In the genomic region with DNA sequence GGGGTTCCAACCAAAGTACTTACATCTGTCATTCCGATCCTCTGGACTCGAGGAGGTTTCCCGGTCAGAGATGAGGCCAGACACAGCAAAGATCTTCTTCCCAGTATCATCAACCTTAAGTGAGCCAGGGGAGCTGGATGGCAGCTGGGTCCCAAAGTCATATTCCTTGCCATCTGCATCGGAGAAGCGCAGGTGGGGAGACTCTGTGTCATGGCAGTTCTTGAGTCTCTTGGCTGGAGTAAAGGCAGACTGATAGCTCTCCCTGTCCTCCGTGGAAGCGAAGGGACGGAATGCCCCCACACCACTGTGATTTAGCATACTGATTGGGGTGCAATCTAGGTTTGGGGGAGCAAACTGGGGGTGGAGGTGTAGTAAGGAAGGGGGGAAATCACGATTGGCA, we compare ENCODE assay signal across 19 mouse cellular contexts.
"Had no signal": no experiment of that assay in that cellular context is flagged by ENCODE, and none has a peak within 500 bp of the region (broad histone marks: within the 10 kb centered on the region; RNA-seq: fewer than 3 reads in every experiment).

No protein-coding gene starts in this region.

- H3K9ac ChIP-seq: limb, embryonic 13.5 days; liver, embryonic 12.5 days; liver, embryonic 15.5 days; lung, embryonic 15.5 days; midbrain, embryonic 12.5 days had no signal

- H3K36me3 ChIP-seq: liver, embryonic 12.5 days; liver, embryonic 15.5 days; lung, embryonic 15.5 days; midbrain, embryonic 12.5 days had no signal

- H3K4me3 ChIP-seq: layer of hippocampus, adult 2 months; limb, embryonic 10.5 days; limb, embryonic 13.5 days; liver, embryonic 12.5 days; liver, embryonic 15.5 days; lung, embryonic 15.5 days; megakaryocyte, embryonic 14.5 days; midbrain, embryonic 12.5 days had no signal

- H3K27ac ChIP-seq: kidney, postnatal 0 days; layer of hippocampus, adult 2 months; limb, embryonic 10.5 days; limb, embryonic 13.5 days; liver, embryonic 12.5 days; liver, embryonic 15.5 days; lung, embryonic 15.5 days; midbrain, embryonic 12.5 days had no signal

- DNase-seq: kidney, adult 2 months; kidney, postnatal 25 days; layer of hippocampus, adult 9-11 months; liver; lung, adult 18-20 months; lung, postnatal 10 days; lung, postnatal 36 days; thymus, adult 18-20 months; thymus, postnatal 14 days had no signal

- H3K9me3 ChIP-seq: limb, embryonic 10.5 days; limb, embryonic 13.5 days; liver, embryonic 12.5 days; liver, embryonic 15.5 days; lung, embryonic 15.5 days; midbrain, embryonic 12.5 days had no signal

- ATAC-seq: intestine, postnatal 0 days; liver, embryonic 12.5 days had no signal

- H3K4me2 ChIP-seq: limb, embryonic 13.5 days; liver, embryonic 12.5 days; liver, embryonic 15.5 days; lung, embryonic 15.5 days; midbrain, embryonic 12.5 days had no signal
